Mouse (Mus musculus): ENCODE data around the gene Cited4.

Gene Cited4

DNA sequence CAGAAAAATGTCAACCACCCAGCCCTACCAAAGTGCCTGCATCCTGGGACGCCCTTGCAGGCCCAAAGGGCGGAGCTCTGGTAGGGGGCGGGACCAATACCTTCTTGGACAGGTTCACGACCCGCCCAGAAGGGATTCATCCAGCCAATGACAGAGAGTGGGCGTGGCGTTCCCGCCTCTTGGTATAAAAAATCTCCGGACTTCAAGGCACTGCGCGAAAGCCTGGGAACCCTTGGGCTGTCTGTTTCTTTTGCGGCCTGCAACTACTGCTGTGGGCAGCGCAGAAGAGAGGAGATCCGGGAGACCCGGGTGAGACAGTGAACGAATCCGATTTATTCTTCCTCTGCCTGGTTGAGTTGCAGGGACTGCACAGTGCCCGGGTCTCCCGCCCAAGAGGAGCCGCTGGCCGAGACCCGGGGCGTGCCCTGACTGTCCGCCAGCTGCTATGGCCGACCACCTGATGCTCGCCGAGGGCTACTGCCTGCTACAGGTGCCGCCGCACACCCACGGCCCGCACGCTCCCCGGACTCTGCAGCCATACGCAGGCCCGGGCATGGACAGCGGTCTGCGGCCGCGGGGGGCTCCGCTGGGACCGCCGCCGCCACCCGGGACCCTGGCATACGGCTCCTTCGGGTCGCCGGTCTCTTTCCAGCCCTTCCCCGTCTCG is at the start of gene Cited4:
Cited4 (plus strand) TSS at position 215 of the 667 bp plus-strand sequence.
- no peak for DNase-seq (ENCODE audit: extremely low read depth, insufficient read length, low spot score)

DNA sequence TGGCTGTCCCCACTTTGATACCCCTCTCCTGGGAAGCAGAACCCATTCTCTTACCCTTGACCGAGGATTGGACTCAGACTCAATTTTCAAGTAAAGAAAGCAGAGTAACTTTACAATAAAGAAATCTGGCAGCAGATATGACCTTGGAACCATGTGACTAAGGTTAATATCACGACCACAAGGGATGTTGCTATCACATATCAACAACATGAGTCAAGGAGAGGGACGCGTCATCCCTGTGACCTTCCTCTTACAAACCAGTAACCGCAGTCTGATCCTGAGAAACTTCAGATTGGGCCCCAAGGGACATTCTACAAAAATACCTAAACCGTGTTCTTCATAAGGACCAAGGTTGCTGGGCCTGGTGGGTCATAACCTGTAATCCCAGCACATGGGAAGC is 38.6 kb upstream of the Cited4 start:
- no peak for DNase-seq (ENCODE audit: extremely low read depth, insufficient read length, low spot score)

GRCm38 (mm10) chr4:120630218-120630931 is 36.0 kb upstream of the Cited4 start:
- DNase-seq (ENCODE audit: extremely low read depth, insufficient read length, low spot score): no peak

DNA sequence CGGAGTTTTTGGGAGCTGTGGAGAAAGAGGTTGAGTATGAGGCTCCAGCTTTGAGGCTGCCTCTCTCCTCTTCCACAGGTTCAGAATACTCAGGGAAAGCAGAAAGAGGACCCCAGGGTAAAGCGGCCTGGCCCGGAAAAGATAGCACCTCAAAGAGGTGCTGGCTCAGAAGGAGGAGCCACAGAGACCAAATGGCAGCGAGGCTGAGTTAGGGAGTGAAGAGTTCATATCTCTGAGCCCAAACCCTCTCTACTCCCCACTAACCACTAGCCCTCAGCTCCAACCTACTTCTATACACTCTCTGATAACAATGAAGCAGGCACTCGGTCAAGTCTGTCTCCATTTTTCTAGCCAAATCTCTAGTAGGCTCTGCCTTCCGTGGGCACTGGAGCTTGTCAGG is 34.5 kb upstream of the Cited4 start:
- no peak for DNase-seq (ENCODE audit: extremely low read depth, insufficient read length, low spot score)

DNA sequence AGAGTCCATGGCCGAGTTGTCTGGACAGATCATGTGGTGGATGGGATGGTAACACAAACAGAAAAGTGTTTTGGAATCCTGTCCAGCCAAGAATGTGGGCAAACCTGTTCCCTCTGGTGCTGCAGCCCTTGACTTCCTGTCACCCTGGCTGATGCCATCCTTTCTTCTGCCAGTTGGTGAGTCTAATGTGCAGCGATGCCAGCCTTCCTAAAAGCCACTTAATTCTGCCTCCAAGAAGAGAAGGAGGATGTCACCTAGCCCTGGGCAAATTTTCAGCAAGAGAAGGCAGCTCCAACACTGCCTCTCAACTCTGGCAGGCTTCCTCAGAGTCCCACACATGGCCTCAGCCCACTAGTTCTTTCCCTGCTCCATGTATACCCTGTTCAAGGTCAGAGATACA is 31.0 kb upstream of the Cited4 start:
- DNase-seq (ENCODE audit: extremely low read depth, insufficient read length, low spot score): no peak

GRCm38 (mm10) chr4:120641946-120642345 is 24.4 kb upstream of the Cited4 start:
- DNase-seq (ENCODE audit: extremely low read depth, insufficient read length, low spot score): no peak

- no peak for DNase-seq (ENCODE audit: extremely low read depth, insufficient read length, low spot score)
Measured at GRCm38 (mm10) chr4:120643899-120644298, 22.5 kb upstream of the Cited4 start.

GRCm38 (mm10) chr4:120649369-120650207 is 16.8 kb upstream of the Cited4 start:
- DNase-seq (ENCODE audit: extremely low read depth, insufficient read length, low spot score): no peak

DNA sequence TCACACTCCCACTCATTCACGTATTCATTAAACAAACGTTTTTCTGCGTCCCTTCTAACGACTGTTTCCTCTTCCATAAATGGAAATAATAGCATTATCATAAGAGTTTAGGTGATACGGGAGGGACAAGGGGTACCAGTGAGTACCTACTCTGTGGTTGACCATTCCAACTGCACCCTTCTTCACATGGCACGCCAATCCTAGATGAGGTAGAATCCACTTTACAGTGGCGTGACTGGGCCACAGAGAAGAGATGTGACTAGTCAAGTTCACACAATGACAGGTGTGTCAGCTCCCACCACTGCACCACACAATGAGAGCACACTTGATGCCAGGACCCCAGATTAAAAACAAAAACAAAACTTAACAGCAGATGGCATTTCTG is 16.2 kb upstream of the Cited4 start:
- no peak for DNase-seq (ENCODE audit: extremely low read depth, insufficient read length, low spot score)

DNA sequence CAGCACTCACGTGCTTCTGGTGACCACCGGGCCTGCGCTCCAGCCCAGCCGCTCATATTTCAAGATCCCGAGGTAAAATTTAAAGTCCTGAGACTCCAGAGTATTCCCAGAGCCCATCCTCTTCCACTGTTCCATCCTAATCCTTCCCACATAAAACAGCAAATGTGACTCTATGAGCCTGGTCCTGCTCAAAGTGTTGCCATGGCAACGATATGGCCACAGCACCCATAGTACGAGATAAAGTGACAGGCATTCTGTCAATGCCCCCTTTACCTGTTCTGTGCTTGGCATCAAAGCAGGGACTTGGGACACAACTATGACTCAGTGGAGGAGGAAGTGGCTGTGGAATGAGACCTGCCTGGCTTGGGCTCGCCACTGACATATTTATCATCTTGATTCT is 10.5 kb upstream of the Cited4 start:
- DNase-seq (ENCODE audit: extremely low read depth, insufficient read length, low spot score): no peak

- DNase-seq (ENCODE audit: extremely low read depth, insufficient read length, low spot score): no peak
Measured at GRCm38 (mm10) chr4:120660485-120660884, 5.9 kb upstream of the Cited4 start.

DNA sequence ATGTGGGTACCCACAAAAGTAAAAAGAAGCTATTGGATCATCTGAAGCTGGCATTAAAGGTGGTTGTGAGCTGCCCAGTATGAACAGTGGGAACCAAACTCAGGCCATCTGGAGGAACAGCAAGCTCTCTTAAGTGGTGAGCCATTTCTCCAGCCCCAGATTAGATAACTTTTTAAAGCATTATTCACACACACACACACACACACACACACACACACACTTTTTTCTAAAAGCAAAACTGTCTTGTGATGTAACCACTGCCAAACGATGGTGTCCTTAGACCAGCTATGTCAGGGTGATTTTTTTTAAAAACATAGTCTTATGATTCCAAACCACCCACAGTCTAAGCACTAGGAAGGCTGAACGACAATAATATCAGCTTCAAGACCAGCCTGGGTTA is 1.8 kb upstream of the Cited4 start:
- DNase-seq (ENCODE audit: extremely low read depth, insufficient read length, low spot score): no peak

GRCm38 (mm10) chr4:120665144-120665700 is 1.1 kb upstream of the Cited4 start:
- DNase-seq (ENCODE audit: extremely low read depth, insufficient read length, low spot score): no peak

DNA sequence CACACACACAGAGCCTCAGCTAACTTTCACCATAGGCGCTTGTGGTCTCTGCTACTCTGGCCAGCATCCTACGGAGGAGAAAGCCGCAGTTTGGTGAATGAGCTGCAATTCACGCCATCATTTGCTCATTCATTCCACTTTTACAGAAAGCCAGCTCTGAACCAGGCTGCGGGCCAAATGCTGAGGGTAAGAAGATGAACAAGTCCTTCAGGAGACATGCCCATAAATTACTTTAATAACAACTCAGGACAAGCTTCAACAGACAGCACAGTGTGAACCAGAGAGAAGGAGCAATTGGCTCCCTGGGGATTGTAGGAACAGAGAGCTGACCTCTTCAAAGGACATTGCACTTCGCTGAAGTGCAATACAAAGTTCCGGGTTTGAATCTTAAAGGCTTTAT is 590 bp upstream of the Cited4 start:
- DNase-seq (ENCODE audit: extremely low read depth, insufficient read length, low spot score): no peak

- no peak for DNase-seq (ENCODE audit: extremely low read depth, insufficient read length, low spot score)
Measured at GRCm38 (mm10) chr4:120667045-120667501, 701 bp downstream of the Cited4 start.

GRCm38 (mm10) chr4:120667555-120667954 is 1.2 kb downstream of the Cited4 start:
- no peak for DNase-seq (ENCODE audit: extremely low read depth, insufficient read length, low spot score)

DNA sequence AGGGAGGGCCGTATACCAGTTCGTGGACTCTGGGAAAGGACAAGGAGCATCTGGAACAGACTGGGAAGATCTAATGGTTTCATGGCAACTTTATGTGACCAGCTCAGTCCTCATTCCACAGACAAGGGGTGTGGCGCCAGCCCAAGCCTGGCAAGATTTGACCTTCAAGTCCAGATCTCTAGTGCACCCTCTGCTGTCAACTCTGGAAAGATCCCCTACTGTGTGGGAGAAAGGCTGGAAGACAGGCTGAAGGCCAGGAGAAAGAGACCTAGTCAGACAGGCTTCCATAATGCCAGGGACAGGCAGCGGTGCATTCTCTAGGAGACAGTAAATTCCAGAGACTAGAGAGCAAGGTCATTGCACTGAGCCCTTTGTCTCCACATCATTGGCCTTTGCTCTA is 2.2 kb downstream of the Cited4 start:
- DNase-seq (ENCODE audit: extremely low read depth, insufficient read length, low spot score): no peak

DNA sequence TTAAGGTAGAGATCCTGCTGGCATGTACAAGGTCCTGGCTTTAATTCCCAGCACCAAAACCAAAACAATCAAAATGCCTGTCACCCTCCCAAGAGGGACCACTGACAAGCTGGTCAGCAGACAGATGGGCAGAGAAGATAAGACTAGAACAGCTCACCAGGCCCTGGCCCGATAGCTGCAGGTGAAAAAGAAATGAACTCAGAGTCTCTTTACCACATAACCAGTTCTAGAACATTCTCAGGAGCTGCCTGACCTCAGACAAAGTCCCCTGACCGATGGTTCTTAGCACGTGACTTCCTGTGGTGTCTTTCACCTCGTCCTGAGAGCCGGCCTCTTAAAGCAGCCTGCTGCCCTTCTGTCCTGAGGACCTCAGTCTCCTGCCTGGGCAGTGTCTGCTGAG is 3.2 kb downstream of the Cited4 start:
- DNase-seq (ENCODE audit: extremely low read depth, insufficient read length, low spot score): no peak

- DNase-seq (ENCODE audit: extremely low read depth, insufficient read length, low spot score): no peak
Measured at GRCm38 (mm10) chr4:120671046-120671445, 4.7 kb downstream of the Cited4 start.

DNA sequence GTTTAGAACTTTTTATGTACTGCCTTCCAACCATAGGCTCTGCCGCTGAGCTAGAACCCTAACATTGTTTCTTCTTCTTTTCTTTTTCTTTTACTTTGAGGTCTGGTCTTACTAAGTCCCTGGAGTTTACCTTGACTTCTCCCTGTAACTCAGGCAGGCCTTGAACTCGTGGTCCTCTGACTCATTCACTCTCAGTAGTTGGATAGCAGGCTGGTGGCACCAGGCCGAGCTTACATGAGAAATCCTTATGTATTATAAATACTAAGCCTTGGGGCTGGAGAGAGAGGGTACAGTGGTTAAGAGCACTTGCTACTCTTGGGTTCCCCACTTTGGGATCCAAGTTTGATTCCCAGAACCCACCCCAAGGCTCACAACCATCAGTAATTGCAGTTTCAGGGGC is 7.2 kb downstream of the Cited4 start:
- no peak for DNase-seq (ENCODE audit: extremely low read depth, insufficient read length, low spot score)

GRCm38 (mm10) chr4:120674775-120675451 is 8.5 kb downstream of the Cited4 start:
- DNase-seq (ENCODE audit: extremely low read depth, insufficient read length, low spot score): no peak
